Mouse (Mus musculus) heart, adult 10 weeks (tissue): ENCODE data around the gene Csmd2. TPM values are rescaled to one million over a fixed set of nuclear protein-coding genes. Genes with fewer than 3 reads are reported as not detected.

Source experiments
- polyA plus RNA-seq: library from polyadenylated mRNA; stranded (reverse); fragments of 350-450 nt; fragmentation: Illumina TruSeq; extraction: RNeasy Lipid Tissue Mini Kit (QIAGEN cat#74804); gene quantifications from one replicate; pipeline ENCODE4 v1.2.3, GENCODE M21; 2014; ENCODE audit warnings: low read depth, low replicate concordance

The Csmd2 gene
- polyA plus RNA-seq = not detected

DNA sequence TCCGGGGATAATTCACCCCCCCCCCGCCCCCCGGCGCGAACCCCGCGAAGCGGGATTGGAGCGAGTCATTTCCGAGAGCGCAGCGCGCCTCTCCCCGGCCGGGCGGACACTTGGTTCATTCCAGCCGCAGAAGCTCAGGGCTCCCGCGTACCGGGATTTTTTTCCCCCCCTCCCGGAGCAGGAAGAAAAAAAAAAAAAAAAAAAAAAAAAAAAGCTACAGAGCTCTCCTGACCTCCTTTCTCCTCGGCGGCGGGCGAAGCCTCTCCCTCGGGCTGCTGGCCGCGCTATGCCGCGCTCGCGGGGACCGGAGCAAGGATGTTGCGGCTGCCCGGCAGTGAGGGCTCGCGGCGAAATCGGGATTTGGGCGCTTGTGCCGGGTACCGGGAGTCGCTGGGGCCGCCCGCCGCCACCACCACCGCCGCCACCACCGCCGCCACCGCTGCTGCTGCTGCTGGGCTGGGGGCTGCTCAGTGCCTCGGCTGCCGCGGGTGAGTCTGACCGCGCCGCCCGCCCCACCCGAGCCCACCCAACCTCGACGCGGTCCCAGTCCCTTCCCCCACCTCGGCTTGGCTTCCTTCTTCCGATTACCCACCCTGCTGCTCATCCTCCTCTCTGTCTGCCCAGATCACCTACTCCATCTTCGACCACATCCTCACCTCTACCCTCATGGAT, at the start of gene Csmd2:
Gene Csmd2 (plus strand): TSS at position 74 of the 672 bp plus-strand sequence.

DNA sequence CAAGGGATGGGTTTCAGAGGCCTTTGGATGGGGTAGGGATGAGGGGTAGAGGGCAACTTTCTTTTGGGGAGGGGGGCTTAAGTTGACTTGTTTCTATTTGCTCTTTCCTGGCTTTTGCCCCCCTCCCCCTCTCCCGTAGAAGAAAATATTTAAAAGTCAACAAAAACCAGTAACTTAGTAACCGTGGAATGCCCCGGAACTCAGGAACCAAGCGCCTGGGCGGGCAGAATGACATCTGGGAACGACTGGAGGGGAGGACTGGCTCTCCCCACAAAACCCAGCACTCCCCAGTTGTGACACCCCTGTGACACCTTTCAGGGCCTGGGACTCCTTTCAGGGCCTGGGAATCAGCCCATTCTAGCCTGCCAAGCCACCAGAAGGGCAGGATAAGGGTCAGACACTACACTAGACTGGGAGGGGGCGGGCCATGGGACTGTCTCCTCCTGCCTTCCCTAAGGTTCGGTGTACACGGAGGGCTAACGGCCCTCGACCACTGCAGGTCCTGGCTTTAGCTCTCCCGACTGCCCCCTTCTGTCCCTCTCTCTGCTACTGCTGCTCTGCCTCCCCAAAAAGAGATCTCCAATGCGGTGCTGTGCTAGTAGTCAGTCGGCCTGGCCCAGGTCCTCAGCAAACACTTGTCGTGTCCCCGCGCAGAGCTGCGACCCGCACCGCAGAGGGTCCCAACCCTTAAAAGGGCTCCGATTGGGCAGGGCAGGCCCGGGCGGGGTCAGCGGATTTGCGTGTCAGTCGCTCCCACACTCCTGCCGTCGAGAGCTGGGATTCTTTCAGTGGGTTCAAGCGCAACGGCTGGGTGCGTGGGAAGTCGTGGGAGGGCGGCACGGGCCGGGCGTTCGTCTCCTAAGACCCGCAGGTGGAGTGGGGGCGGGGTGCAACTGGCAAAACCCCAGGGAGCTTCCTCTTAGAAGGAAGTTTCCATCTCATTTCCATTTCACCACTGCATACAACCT, 16.5 kb upstream of the Csmd2 start, which contains the start of gene CK137956:
Gene CK137956 (minus strand): TSS at position 51 of the 968 bp plus-strand sequence.

DNA sequence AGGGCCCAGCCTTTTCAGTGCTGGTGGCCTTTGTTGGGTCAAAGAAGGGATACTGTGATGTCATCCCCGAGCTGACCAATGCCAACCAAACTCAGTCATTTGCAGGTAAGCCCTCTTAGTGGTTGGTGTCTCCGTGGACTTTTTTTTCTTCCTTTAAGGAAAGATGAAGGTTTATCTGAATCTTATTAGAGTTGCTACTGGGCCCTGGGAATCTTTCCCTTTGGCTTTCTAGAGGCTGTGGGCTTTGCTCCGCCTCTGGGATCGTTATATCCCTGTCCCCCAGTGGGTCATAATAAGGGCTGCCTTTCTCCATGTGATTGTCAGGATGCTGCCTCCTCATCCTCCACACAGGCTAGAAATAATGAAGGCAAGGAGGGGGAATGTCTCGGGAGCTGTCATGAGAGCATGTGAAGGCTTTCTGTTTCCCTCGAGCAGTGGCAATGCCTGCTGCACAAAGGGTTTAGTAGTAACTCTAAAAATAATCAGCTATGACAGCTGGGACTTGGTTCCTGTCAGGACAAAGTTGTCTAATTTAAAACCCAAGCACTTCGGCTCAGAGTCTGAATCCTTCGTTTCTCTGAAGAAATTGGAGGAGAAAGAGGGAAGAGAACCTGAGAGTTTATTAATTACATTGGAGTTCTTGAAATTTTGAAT, 273.4 kb downstream of the Csmd2 start, which contains the start of gene Hmgb4:
Gene Hmgb4 (minus strand): TSS at position 51 of the 654 bp plus-strand sequence.

DNA sequence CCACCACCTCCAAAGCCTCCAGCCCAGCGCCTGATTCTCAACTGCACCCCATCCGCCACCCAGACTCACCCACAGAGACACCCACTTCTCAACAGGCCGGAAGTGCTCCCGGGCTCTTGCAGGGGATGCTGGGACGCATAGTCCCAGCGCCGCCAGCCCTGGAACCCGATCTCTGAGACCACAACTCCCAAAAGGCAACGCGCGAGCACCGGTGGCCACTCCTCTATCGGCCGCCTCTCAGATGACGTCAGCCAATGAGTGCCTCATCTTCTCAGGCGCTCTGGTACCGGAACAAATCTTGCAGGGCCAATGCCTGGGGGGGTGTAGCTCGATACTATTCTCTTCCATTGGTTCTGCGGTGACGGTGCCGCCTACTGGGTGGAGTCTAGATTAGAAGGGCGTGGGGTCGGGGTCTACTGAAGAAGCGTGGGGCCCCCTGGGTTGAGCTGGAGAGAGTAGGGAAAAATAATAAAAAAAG, 622.3 kb downstream of the Csmd2 start, which contains the start of gene Zscan20:
Gene Zscan20 (minus strand): TSS at position 174 of the 478 bp plus-strand sequence.

Other genes with a start within 250 kb of the Csmd2 start
- gene CK137956, start 16.9 kb upstream of the Csmd2 start, polyA plus RNA-seq = not detected